In genomic region chr6:30596230-30596898, GRCm38 (mm10) we compare ENCODE assay signal across 18 mouse cellular contexts. TPM values are rescaled to one million over a fixed set of nuclear protein-coding genes. Genes with fewer than 3 reads are reported as not detected.
A peak's percentile ranks its signal among the peaks of the same experiment; 100 is the strongest.
DNase-seq lines count a peak whose midpoint lies in the region; ATAC-seq and TF ChIP-seq lines count a peak whose summit lies in the region.
"Had no signal": no experiment of that assay in that cellular context is flagged by ENCODE, and none has a peak within 500 bp of the region (broad histone marks: within the 10 kb centered on the region; RNA-seq: fewer than 3 reads in every experiment).

No protein-coding gene starts in this region.

- no peaks in the 10 kb centered on the region for H3K9me3 ChIP-seq in hindbrain, embryonic 10.5 days
- H3K9me3 ChIP-seq in hindbrain, embryonic 14.5 days (ENCODE audit: control insufficient read depth, low read length): no peaks in the 10 kb centered on the region
- H3K9me3 ChIP-seq in lung, embryonic 16.5 days (ENCODE audit: control insufficient read depth, low read length): no peaks in the 10 kb centered on the region
- H3K9me3 ChIP-seq in embryonic facial prominence, embryonic 10.5 days: no peaks in the 10 kb centered on the region
- no peaks in the 10 kb centered on the region for H3K9me3 ChIP-seq in limb, embryonic 13.5 days
- H3K9me3 ChIP-seq: neural tube, embryonic 15.5 days had no signal

- no peak overlapping the region for H3K4me2 ChIP-seq in hindbrain, embryonic 14.5 days (replicated peaks)
- no peak overlapping the region for H3K4me2 ChIP-seq in lung, embryonic 16.5 days (ENCODE audit: low read depth, low read length)
- H3K4me2 ChIP-seq in limb, embryonic 13.5 days (replicated peaks): no peak overlapping the region
- H3K4me2 ChIP-seq: midbrain, embryonic 11.5 days; neural tube, embryonic 15.5 days had no signal

- ATAC-seq in hindbrain, embryonic 14.5 days (ENCODE audit: low FRiP score): no peak
- peak; percentile 86 for ATAC-seq in lung, embryonic 16.5 days (ENCODE audit: low read depth)
- ATAC-seq in limb, embryonic 13.5 days (ENCODE audit: low FRiP score, low read depth): no peak

- H3K4me3 ChIP-seq in hindbrain, embryonic 10.5 days: no peak overlapping the region
- no peak overlapping the region for H3K4me3 ChIP-seq in hindbrain, embryonic 14.5 days (replicated peaks; ENCODE audit: low read length)
- H3K4me3 ChIP-seq in lung, embryonic 16.5 days (ENCODE audit: low read length): no peak overlapping the region
- no peak overlapping the region for H3K4me3 ChIP-seq in lung, adult 2 months (replicated peaks; ENCODE audit: extremely low read depth, low read depth, low read length)
- H3K4me3 ChIP-seq in embryonic facial prominence, embryonic 10.5 days: no peak overlapping the region
- no peak overlapping the region for H3K4me3 ChIP-seq in limb, embryonic 13.5 days
- H3K4me3 ChIP-seq: neural tube, embryonic 15.5 days had no signal

- 0 out of 2 replicates have a peak overlapping the region, but pooled peaks have one; percentile 40 for H3K27ac ChIP-seq in hindbrain, embryonic 10.5 days
- H3K27ac ChIP-seq in hindbrain, embryonic 14.5 days: no peak overlapping the region
- H3K27ac ChIP-seq in lung, embryonic 16.5 days (ENCODE audit: low read length): peak overlapping the region; percentile 30; the same call in 1 of the 2 replicates
- H3K27ac ChIP-seq in embryonic facial prominence, embryonic 10.5 days (replicated peaks): peak overlapping the region; percentile 40
- peak overlapping the region; percentile 67; the same call in 1 of the 2 replicates for H3K27ac ChIP-seq in limb, embryonic 13.5 days
- H3K27ac ChIP-seq: kidney, postnatal 0 days; liver, embryonic 14.5 days; macrophage; neural tube, embryonic 15.5 days had no signal

- no peak overlapping the region for H3K9ac ChIP-seq in hindbrain, embryonic 14.5 days
- no peak overlapping the region for H3K9ac ChIP-seq in lung, embryonic 16.5 days (ENCODE audit: low read length)
- no peak overlapping the region for H3K9ac ChIP-seq in limb, embryonic 13.5 days
- H3K9ac ChIP-seq: liver, embryonic 14.5 days; neural tube, embryonic 15.5 days had no signal

- H3K36me3 ChIP-seq in hindbrain, embryonic 10.5 days: no peaks in the 10 kb centered on the region
- H3K36me3 ChIP-seq in hindbrain, embryonic 14.5 days (replicated peaks; ENCODE audit: control insufficient read depth, insufficient read depth): no peaks in the 10 kb centered on the region
- H3K36me3 ChIP-seq in lung, embryonic 16.5 days (ENCODE audit: control insufficient read depth, insufficient read depth, low read length): no peaks in the 10 kb centered on the region
- no peaks in the 10 kb centered on the region for H3K36me3 ChIP-seq in embryonic facial prominence, embryonic 10.5 days (replicated peaks)
- H3K36me3 ChIP-seq in limb, embryonic 13.5 days: no peaks in the 10 kb centered on the region
- H3K36me3 ChIP-seq: neural tube, embryonic 15.5 days had no signal

- no peaks in the 10 kb centered on the region for H3K27me3 ChIP-seq in hindbrain, embryonic 10.5 days (ENCODE audit: insufficient read depth, poor library complexity, severe bottlenecking)
- H3K27me3 ChIP-seq in hindbrain, embryonic 14.5 days (ENCODE audit: control insufficient read depth, insufficient read depth, low read length): no peaks in the 10 kb centered on the region
- H3K27me3 ChIP-seq in lung, embryonic 16.5 days (ENCODE audit: control insufficient read depth, insufficient read depth, low read depth, low read length): no peaks in the 10 kb centered on the region
- H3K27me3 ChIP-seq in embryonic facial prominence, embryonic 10.5 days (replicated peaks; ENCODE audit: low read depth, poor library complexity, severe bottlenecking): no peaks in the 10 kb centered on the region
- H3K27me3 ChIP-seq in limb, embryonic 13.5 days: no peaks in the 10 kb centered on the region
- H3K27me3 ChIP-seq: neural tube, embryonic 15.5 days had no signal

- no peak for TF ChIP-seq CTCF in lung, adult 2 months (IDR thresholded peaks at IDR 0.05; ENCODE audit: insufficient read depth, low read length)

- no peak for TF ChIP-seq POLR2A in lung, adult 2 months (IDR thresholded peaks at IDR 0.05; ENCODE audit: borderline replicate concordance, extremely low read depth, low read depth, low read length)

- peaks cover 49% of the 10 kb centered on the region for H3K4me1 ChIP-seq in hindbrain, embryonic 10.5 days (replicated peaks)
- H3K4me1 ChIP-seq in hindbrain, embryonic 14.5 days (replicated peaks; ENCODE audit: control insufficient read depth, insufficient read depth, low read length): peaks cover 24% of the 10 kb centered on the region; the same call in 1 of the 2 replicates
- peaks cover 4% of the 10 kb centered on the region; the same call in 1 of the 2 replicates for H3K4me1 ChIP-seq in lung, embryonic 16.5 days (replicated peaks; ENCODE audit: control insufficient read depth, insufficient read depth, low read length)
- no peaks in the 10 kb centered on the region for H3K4me1 ChIP-seq in lung, adult 2 months (ENCODE audit: control insufficient read depth, insufficient read depth, low read length)
- peaks cover 38% of the 10 kb centered on the region for H3K4me1 ChIP-seq in embryonic facial prominence, embryonic 10.5 days
- H3K4me1 ChIP-seq in limb, embryonic 13.5 days: peaks cover 33% of the 10 kb centered on the region

- no peak for DNase-seq in hindbrain, embryonic 10.5 days (ENCODE audit: low spot score)
- DNase-seq in hindbrain, embryonic 14.5 days (ENCODE audit: low spot score): no peak
- DNase-seq in lung, adult 2 months: no peak
- DNase-seq in embryonic facial prominence, embryonic 10.5 days (ENCODE audit: low spot score): no peak
- DNase-seq in cerebellum, postnatal 4 days (ENCODE audit: low spot score in 2 of 2): no peak
- DNase-seq: cerebellum, adult 8-10 months; gastrocnemius, postnatal 10 days; thymus, postnatal 14 days had no signal

- WGBS in hindbrain, embryonic 10.5 days: 96% methylated on average over 8 of the region's 8 CpGs
- 78% methylated on average over 8 of the region's 8 CpGs for WGBS in hindbrain, embryonic 14.5 days
- WGBS in lung, embryonic 16.5 days: 57% methylated on average over 8 of the region's 8 CpGs
- WGBS in lung, adult 2 months: 76% methylated on average over 8 of the region's 8 CpGs
- WGBS in embryonic facial prominence, embryonic 10.5 days: 94% methylated on average over 8 of the region's 8 CpGs
- 82% methylated on average over 8 of the region's 8 CpGs for WGBS in limb, embryonic 13.5 days

RNA-seq across cellular contexts. Expression of gene Cpa5, which starts 14.4 kb away (rescaled TPM):
- polyA plus RNA-seq in hindbrain, embryonic 10.5 days (2016; fragmentation: Nextera tagmentation; extraction: Ambion mirVana): 0.08 and 0.44 TPM in 2 replicates
- 0.16 and 0.17 TPM in 2 replicates for polyA plus RNA-seq in hindbrain, embryonic 14.5 days (2014; fragmentation: Nextera tagmentation; extraction: Ambion mirVana)
- 0.33 TPM in 1 of 2 replicates, not detected in the other for polyA plus RNA-seq in lung, embryonic 16.5 days (2015; fragmentation: Nextera tagmentation; extraction: Ambion mirVana)
- not detected in 2 replicates for polyA plus RNA-seq in lung, adult 2 months (2012; rRNA removed)
- 0.36 and 0.41 TPM in 2 replicates for polyA plus RNA-seq in embryonic facial prominence, embryonic 10.5 days (2016; fragmentation: Nextera tagmentation; extraction: Ambion mirVana)
- polyA plus RNA-seq in limb, embryonic 13.5 days (2015; fragmentation: Nextera tagmentation; extraction: Ambion mirVana): 0.33 and 0.79 TPM in 2 replicates
- polyA plus RNA-seq: frontal cortex, adult 2 months; hindbrain, embryonic 11.5 days; macrophage; neural tube, embryonic 15.5 days had no signal

RNA-seq across cellular contexts. Expression of gene Cpa4, which starts 28.2 kb away (rescaled TPM):
- 1.4 and 2.5 TPM in 2 replicates for polyA plus RNA-seq in hindbrain, embryonic 10.5 days (2016; fragmentation: Nextera tagmentation; extraction: Ambion mirVana)
- polyA plus RNA-seq in hindbrain, embryonic 14.5 days (2014; fragmentation: Nextera tagmentation; extraction: Ambion mirVana): 1.2 TPM in 2 replicates
- polyA plus RNA-seq in lung, embryonic 16.5 days (2015; fragmentation: Nextera tagmentation; extraction: Ambion mirVana): 0.08 TPM in 2 replicates
- polyA plus RNA-seq in lung, adult 2 months (2012; rRNA removed): 4.6 TPM in 1 of 2 replicates, not detected in the other
- 0.85 and 1.1 TPM in 2 replicates for polyA plus RNA-seq in embryonic facial prominence, embryonic 10.5 days (2016; fragmentation: Nextera tagmentation; extraction: Ambion mirVana)
- 2.3 and 2.7 TPM in 2 replicates for polyA plus RNA-seq in limb, embryonic 13.5 days (2015; fragmentation: Nextera tagmentation; extraction: Ambion mirVana)
- polyA plus RNA-seq: macrophage; testis, adult 2 months had no signal

RNA-seq across cellular contexts. Expression of gene Cpa1, which starts 42.7 kb away (rescaled TPM):
- 0.14 and 0.16 TPM in 2 replicates for polyA plus RNA-seq in hindbrain, embryonic 10.5 days (2016; fragmentation: Nextera tagmentation; extraction: Ambion mirVana)
- 0.78 and 0.96 TPM in 2 replicates for polyA plus RNA-seq in hindbrain, embryonic 14.5 days (2014; fragmentation: Nextera tagmentation; extraction: Ambion mirVana)
- 5.4 and 5.7 TPM in 2 replicates for polyA plus RNA-seq in lung, embryonic 16.5 days (2015; fragmentation: Nextera tagmentation; extraction: Ambion mirVana)
- polyA plus RNA-seq in lung, adult 2 months (2012; rRNA removed): 0.39 and 4.3 TPM in 2 replicates
- polyA plus RNA-seq in embryonic facial prominence, embryonic 10.5 days (2016; fragmentation: Nextera tagmentation; extraction: Ambion mirVana): 0.26 and 0.34 TPM in 2 replicates
- polyA plus RNA-seq in limb, embryonic 13.5 days (2015; fragmentation: Nextera tagmentation; extraction: Ambion mirVana): 0.88 and 1.0 TPM in 2 replicates
- polyA plus RNA-seq: frontal cortex, adult 2 months; macrophage had no signal

RNA-seq across cellular contexts. Expression of gene Cpa2, which starts 55.0 kb away (rescaled TPM):
- 19.6 and 20.0 TPM in 2 replicates for polyA plus RNA-seq in hindbrain, embryonic 10.5 days (2016; fragmentation: Nextera tagmentation; extraction: Ambion mirVana)
- 7.1 and 8.4 TPM in 2 replicates for polyA plus RNA-seq in hindbrain, embryonic 14.5 days (2014; fragmentation: Nextera tagmentation; extraction: Ambion mirVana)
- 5.2 and 6.0 TPM in 2 replicates for polyA plus RNA-seq in lung, embryonic 16.5 days (2015; fragmentation: Nextera tagmentation; extraction: Ambion mirVana)
- polyA plus RNA-seq in lung, adult 2 months (2012; rRNA removed): 0.13 and 0.28 TPM in 2 replicates
- polyA plus RNA-seq in embryonic facial prominence, embryonic 10.5 days (2016; fragmentation: Nextera tagmentation; extraction: Ambion mirVana): 18.9 and 22.0 TPM in 2 replicates
- polyA plus RNA-seq in limb, embryonic 13.5 days (2015; fragmentation: Nextera tagmentation; extraction: Ambion mirVana): 10.4 and 11.1 TPM in 2 replicates
